Mouse (Mus musculus) ES-Bruce4 (cell line): Measurements from ENCODE around the gene Herc2. TPM values are rescaled to one million over a fixed set of nuclear protein-coding genes. Genes with fewer than 3 reads are reported as not detected.

Experiments used
- H3K27ac ChIP-seq: 2 replicates; pipeline ENCODE4 v1.5.1; 2012; ENCODE audit warnings: low read length, inconsistent platforms; ENCODE audit not compliant: insufficient read depth
- H3K27me3 ChIP-seq: 2 replicates; pipeline ENCODE4 v1.6.1; 2012; ENCODE audit warnings: mild to moderate bottlenecking, low read length, inconsistent platforms; ENCODE audit not compliant: control insufficient read depth, poor library complexity, insufficient read depth, severe bottlenecking
- H3K36me3 ChIP-seq: 2 replicates; pipeline ENCODE4 v1.6.1; 2012; ENCODE audit warnings: inconsistent platforms, mild to moderate bottlenecking, low read length, moderate library complexity; ENCODE audit not compliant: control insufficient read depth, poor library complexity, insufficient read depth, severe bottlenecking
- H3K4me1 ChIP-seq: one replicate; pipeline ENCODE4 v1.8.1; 2011; ENCODE audit warnings: low read length; ENCODE audit not compliant: control insufficient read depth, insufficient read depth
- H3K4me3 ChIP-seq: 2 replicates; pipeline ENCODE4 v1.5.1; 2011; ENCODE audit warnings: low read depth, mild to moderate bottlenecking, low read length
- H3K9ac ChIP-seq: 2 replicates; pipeline ENCODE4 v1.6.1; 2012; ENCODE audit warnings: low read depth, mild to moderate bottlenecking, inconsistent platforms; ENCODE audit not compliant: poor library complexity, severe bottlenecking
- H3K9me3 ChIP-seq: replicated peaks from 2 replicates; pipeline ENCODE4 v1.6.1; 2012; ENCODE audit warnings: mild to moderate bottlenecking, low read length, inconsistent platforms; ENCODE audit not compliant: control insufficient read depth, poor library complexity, insufficient read depth, severe bottlenecking
- CTCF ChIP-seq: IDR thresholded peaks from one replicate; pipeline ENCODE4 v1.8.1; 2011; ENCODE audit warnings: low read depth, low read length
- EP300 ChIP-seq: IDR thresholded peaks from 2 replicates; pipeline ENCODE4 v1.6.1; 2011; ENCODE audit warnings: low read depth, low read length; ENCODE audit not compliant: insufficient read depth
- POLR2A ChIP-seq: IDR thresholded peaks from one replicate; pipeline ENCODE4 v1.8.1; 2011; ENCODE audit warnings: low read length; ENCODE audit not compliant: insufficient read depth
- polyA plus RNA-seq: library from polyadenylated mRNA; stranded (reverse); fragments of >200 nt; gene quantifications from 2 replicates; pipeline ENCODE4 v1.2.4, GENCODE M21; 2011; ENCODE audit warnings: low read depth; ENCODE audit not compliant: missing spikeins, insufficient read depth, insufficient read length

Herc2 gene
- polyA plus RNA-seq, 1 experiment: 43.4 TPM

GRCm38 (mm10) chr7:56257875-56258441 lies 208.0 kb downstream of the Herc2 start:
- Histone ChIP-seq H3K36me3 (no peaks in the 10 kb centered on the region), H3K27ac (no peak overlapping the region), H3K9ac (no peak overlapping the region), H3K4me1 (no peaks in the 10 kb centered on the region), H3K9me3 (no peaks in the 10 kb centered on the region), H3K27me3 (no peaks in the 10 kb centered on the region), H3K4me3 (no peak overlapping the region)
- TF ChIP-seq POLR2A (no peak), EP300 (no peak), CTCF (no peak)

DNA sequence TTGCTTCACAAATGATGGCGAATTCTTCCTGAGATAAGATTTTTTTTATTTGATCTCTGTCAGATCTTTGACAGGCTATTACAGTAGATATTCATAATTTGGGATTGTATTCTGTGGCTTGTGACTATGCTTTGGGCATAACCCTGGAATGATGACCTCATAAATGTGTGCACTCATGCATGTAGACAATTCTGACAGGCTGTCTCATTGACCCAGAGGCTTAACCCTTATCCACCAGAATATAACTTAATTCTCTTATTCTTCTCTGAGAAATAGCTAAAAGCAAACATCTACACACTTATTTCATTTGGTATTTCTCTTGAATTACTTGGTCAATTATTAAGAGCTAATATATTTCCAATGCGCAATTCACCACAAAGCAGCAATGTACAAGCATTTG lies 227.5 kb downstream of the Herc2 start:
- no peak overlapping the region for H3K4me3 ChIP-seq
- no peaks in the 10 kb centered on the region for H3K9me3 ChIP-seq
- H3K4me1 ChIP-seq: no peaks in the 10 kb centered on the region
- H3K27me3 ChIP-seq: no peaks in the 10 kb centered on the region
- no peak overlapping the region for H3K27ac ChIP-seq
- no peak for TF ChIP-seq EP300
- TF ChIP-seq CTCF: no peak
- no peak for TF ChIP-seq POLR2A
- H3K36me3 ChIP-seq: no peaks in the 10 kb centered on the region
- no peak overlapping the region for H3K9ac ChIP-seq

Other genes with a start within 250 kb of the Herc2 start
- 97.9 and 98.9 TPM in 2 replicates for gene Cyfip1, start 208.5 kb upstream of the Herc2 start, polyA plus RNA-seq
- gene Nipa2, start 87.7 kb upstream of the Herc2 start, polyA plus RNA-seq: 44.9 and 47.6 TPM in 2 replicates
- 2.3 and 3.3 TPM in 2 replicates for gene Nipa1, start 30.2 kb upstream of the Herc2 start, polyA plus RNA-seq
- gene Oca2, start 189.6 kb downstream of the Herc2 start, polyA plus RNA-seq: not detected in 2 replicates